Mouse (Mus musculus) ZHBTc4 (cell line): Measurements from ENCODE around the gene Slc38a10.

Source experiments
- DNase-seq: peaks from one replicate; pipeline ENCODE4 v3.0.0-alpha.2; 2011; ENCODE audit warnings: low read depth, low spot score

Gene Slc38a10

GRCm38 (mm10) chr11:120179374-120179773, 28.2 kb upstream of the Slc38a10 start:
- no peak for DNase-seq

- no peak for DNase-seq
These were observed 24.8 kb upstream of the Slc38a10 start for GRCm38 (mm10) chr11:120175948-120176347.

- DNase-seq, result no peak
These were observed 22.1 kb upstream of the Slc38a10 start for GRCm38 (mm10) chr11:120173213-120173612.

DNA sequence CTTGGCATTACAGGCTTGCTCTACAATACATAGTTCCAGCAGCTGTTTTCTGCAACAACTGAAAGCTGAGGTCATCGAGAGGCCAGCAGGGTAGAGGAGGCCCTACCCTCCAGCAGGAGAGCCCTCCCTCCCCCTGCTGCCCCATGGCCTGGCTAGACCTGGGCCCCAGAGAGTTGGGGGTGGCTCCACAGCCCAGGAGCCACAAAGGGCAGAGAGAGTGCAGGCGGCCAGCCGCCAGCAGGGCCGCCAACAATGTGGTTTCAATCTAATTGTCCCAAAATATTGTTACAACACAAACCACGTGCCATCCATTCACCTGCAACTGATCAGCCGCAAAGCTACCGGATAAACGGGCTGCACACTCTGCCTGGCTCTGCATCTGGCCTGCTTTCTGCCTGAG, 20.0 kb upstream of the Slc38a10 start:
- DNase-seq, result no peak

DNA sequence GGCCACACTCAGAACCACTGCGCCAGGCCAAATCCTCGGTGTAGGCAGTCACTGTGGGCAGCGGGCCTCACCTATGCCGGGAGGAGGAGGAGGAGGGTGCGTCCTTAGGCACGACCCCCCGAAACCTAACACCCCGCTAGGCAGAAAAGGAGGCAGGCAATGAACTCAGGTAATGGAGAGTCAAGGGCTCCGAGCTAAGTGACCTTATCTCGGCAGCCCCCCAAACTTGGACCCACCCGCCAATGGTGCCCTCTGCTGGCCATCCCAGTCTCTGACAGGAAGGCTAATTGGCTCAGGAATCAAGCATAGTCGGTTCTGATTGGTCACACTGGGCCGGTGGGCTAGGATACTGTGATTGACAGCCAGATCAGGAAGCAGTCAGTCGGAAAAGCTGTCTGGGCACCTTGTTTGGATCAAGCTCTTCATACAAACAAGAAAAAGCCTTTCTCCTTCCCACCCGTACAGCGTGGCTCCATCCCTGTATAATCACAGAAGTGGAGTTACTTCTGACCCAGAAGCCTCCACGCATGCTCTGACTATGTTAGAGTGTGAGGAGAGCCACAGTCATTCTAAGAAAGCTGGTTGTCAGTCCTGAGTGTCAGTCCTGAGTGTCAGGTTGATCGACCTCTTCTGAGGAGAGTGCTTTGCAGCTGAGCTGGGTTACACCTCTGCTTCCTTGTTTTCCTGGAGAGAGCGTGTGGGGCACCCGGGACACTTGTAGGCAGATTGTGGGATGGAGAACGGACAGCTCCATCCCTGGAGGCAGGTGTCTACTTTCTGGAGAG, 18.3 kb upstream of the Slc38a10 start:
- DNase-seq, result peak; percentile 86

DNA sequence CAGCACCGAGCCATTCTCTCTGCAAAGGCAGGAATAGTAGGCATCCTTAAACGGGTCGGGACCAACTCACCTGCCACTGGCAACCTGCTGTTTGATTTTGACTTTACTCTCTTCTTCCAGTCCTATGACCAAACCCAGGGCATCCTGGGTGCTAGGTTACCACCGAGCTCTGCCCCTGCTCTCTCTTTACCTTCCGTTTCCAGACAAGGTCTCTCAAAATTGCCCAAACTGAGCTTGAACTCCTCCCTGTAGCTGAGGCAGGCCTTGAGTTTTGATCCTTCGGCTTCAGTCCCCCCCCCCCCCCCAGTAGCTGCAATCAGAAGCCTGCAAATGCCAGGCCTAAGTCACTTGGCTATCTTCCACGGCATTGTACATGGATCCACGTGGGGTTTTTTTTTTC, 17.4 kb upstream of the Slc38a10 start:
- DNase-seq, result no peak

GRCm38 (mm10) chr11:120167921-120168356, 16.8 kb upstream of the Slc38a10 start:
- peak; percentile 89 for DNase-seq

DNA sequence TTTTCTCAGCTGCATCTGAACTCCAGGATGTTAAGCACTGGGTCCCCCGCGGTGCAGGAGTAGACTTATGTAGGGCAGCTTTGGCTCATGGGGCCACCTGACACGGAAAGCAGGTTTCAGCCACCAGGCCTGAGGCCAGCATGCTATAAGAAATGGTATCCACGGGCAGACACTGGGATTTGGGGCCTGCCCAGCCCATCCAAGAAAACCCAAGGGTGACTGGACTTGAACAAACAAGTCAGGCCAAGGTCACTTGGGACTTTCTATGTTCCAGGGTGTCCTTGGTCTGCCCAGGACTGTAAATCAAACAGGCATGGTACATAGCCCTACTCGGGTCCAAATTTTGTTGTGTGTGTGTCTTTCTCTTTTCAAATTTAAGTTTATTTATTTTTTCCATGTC, 15.9 kb upstream of the Slc38a10 start:
- no peak for DNase-seq

DNA sequence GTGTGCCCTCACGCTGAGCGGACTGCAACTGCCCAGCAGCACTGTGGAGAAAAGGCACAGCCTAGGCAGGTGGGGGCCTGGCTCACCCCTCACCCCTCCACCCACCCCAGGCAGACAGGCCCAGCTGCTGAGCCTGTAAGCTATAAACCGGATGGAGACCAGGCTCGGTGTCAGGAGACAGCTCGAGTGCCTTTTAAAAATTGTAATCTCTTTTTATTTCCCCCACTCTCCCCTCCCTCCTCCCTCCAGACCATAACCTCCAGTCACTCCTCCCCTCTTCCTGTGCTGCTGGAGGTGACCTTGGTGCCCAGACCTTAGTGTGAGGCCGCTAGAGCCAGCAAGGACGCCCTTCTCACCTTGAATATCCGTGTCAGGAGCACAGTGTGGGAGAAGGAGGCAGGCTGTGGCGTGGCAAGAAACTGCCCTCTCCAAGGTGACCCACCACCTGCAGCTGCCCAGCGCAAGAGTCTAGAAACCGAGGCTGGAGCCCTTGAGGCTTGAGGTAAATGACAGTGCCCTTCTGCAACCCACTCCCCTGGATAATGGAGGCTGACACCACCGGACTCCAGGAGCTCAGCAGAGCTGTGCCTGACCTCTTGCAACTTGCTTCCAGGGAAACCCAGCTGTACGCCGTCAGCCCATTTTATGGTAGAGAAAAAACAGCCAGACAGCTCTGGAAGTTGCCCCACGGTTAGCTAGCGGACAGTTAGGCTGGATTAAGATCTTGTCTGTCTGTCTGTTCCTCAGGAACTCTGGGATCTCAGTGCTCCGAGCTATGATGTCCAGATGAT, 13.5 kb upstream of the Slc38a10 start:
- no peak for DNase-seq

- peak; percentile 62 for DNase-seq
These were observed 12.9 kb upstream of the Slc38a10 start for GRCm38 (mm10) chr11:120164028-120164427.

- peak; percentile 88 for DNase-seq
These were observed 12.1 kb upstream of the Slc38a10 start for GRCm38 (mm10) chr11:120163207-120163606.

DNA sequence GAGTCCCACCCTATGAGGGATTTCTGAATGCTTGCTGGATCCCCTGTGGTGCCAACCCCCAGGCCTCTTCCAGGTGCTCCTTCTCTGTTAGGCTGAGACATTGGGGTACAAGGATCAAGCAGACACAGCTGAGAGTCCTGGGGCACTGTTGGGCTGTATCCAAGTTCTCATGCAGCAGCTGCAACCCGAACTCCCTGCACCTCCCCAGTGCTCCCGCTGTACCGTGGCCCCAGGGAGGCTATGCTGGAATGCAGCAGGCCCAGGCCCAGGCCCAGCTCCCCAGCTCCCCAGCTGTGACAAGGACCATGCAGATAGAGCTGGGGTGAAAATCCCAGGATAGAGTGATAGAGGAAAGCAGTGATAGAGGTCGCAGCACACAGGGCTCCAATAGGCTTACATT, 10.1 kb upstream of the Slc38a10 start:
- no peak for DNase-seq

- peak; percentile 62 for DNase-seq
These were observed 9.3 kb upstream of the Slc38a10 start for GRCm38 (mm10) chr11:120160478-120160877.

- DNase-seq, result peak; percentile 31
These were observed 8.5 kb upstream of the Slc38a10 start for GRCm38 (mm10) chr11:120159653-120160052.

DNA sequence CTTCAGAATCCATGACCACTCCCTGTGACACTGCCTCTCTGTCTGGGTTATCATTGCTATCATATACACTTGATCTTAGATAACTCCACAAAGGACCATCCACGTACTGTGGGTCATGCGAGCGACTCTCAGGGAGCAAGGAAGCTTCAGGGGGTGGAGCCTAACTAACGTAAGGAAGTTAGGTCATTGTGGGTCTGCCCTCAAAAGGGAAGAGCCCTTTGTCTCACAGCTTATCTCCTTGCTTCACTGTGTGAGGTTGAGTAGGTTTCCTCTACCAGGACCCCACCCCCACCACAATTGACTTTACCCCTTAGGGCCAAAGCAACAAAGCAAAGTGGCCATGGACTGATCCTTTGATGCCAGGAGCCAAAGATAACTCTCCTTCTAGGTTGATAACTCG, 7.7 kb upstream of the Slc38a10 start:
- peak; percentile 73 for DNase-seq

GRCm38 (mm10) chr11:120150440-120151112, 570 bp downstream of the Slc38a10 start:
- DNase-seq, result no peak

DNA sequence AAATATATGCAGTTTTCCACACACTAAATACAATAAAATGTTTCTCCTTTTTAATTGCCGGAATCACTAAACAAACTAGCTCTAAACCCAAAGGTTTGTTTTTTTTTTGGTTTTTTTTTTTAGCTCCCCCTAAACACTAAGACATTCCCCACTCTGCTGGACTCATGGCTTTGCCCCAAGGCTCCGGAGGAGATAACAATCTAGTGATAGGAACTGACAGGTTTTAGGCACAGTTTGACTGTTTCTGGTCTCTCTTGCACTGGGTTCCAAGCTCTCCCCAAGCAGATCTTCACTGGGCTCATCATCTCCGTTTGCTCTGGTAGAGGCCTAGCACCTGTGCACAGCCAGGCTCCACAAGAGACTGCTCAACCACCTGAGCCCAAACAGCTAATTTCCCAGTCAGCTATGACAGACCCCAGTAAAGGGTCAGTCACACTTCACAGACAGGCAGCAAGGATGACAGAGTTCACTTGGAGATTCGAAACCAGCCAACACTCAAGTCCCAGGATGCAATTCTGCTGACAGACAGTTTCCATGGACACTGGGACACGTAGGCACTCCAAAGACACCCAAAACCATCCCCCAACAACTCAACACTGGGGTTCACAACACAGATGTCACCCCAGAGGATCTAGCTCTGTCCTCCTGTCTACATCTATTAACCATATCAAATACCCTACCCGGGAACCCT, 1.5 kb downstream of the Slc38a10 start:
- no peak for DNase-seq

DNA sequence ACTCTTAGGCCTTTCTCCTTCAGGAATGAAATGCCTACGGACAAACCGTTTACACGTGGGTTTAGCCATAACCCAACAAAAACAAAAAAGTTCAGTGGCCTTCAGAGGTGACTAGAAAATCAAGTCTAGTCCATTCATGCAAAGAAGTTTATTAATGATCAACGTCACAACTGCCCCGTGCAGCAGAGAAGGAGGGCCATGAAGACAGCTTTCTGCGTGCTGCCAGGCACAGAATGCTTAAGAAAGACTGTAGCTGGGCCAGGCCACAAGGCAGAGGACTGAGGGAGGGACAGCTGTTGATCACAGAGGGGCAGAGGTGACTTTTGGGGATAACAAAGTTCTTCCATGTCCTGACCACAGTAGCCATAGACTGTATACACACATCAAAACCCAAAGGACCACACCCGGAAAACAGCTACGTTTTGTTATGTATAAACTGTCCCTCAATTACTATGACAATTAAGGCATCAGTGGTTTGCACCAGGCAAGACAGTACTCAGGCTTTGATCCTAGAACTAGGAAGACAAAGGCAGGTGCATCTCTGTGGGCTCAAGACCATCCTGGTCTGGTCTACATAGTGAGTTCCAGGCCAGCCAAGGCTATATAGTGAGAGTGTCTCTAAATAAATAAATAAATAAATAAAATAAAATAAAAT, 2.8 kb downstream of the Slc38a10 start:
- peak; percentile 74 for DNase-seq

- no peak for DNase-seq
These were observed 7.2 kb downstream of the Slc38a10 start for GRCm38 (mm10) chr11:120143708-120144497.

- no peak for DNase-seq
These were observed 8.5 kb downstream of the Slc38a10 start for GRCm38 (mm10) chr11:120142601-120143051.
